ENCODE assay signal across 27 mouse cellular contexts in the genomic region with DNA sequence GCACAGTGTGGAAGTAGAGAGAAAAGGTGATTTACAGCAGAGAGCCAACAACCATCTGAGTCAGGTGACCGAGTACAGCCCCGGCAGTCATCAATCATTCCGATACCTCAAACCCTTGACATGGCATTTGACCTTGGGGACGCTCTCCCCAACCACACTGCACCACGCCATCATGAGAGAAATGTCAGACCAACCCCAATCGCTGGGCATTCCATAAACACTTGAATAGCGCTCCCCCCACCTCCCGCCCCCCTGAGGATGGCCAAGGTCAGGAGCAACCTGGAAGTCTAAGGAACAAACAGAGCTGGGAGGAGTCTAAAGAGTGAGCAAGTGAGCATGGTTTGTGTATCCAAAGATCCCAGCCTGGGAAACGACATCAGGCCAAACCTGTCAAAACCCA.
"Had no signal": no experiment of that assay in that cellular context is flagged by ENCODE, and none has a peak within 500 bp of the region (broad histone marks: within the 10 kb centered on the region; RNA-seq: fewer than 3 reads in every experiment).

No protein-coding gene starts in this region.

- H3K4me2 ChIP-seq: heart, embryonic 11.5 days; heart, embryonic 13.5 days; heart, embryonic 15.5 days; hindbrain, embryonic 12.5 days; hindbrain, embryonic 14.5 days; intestine, embryonic 15.5 days; limb, embryonic 12.5 days; liver, embryonic 11.5 days; liver, embryonic 13.5 days had no signal

- H3K9ac ChIP-seq: heart, embryonic 13.5 days; heart, embryonic 15.5 days; hindbrain, embryonic 12.5 days; hindbrain, embryonic 14.5 days; intestine, embryonic 15.5 days; limb, embryonic 12.5 days; liver, embryonic 13.5 days had no signal

- DNase-seq: gastrocnemius, postnatal 14 days; gastrocnemius, postnatal 36 days; heart, adult 2 months; heart, postnatal 14 days; heart, postnatal 36 days; kidney, adult 18-20 months; kidney, adult 8-10 months; kidney, postnatal 10 days; kidney, postnatal 25 days; kidney, postnatal 4 days; liver; liver, embryonic 13.5 days had no signal

- H3K9me3 ChIP-seq: heart, embryonic 13.5 days; heart, embryonic 15.5 days; hindbrain, embryonic 10.5 days; hindbrain, embryonic 12.5 days; intestine, embryonic 15.5 days; limb, embryonic 10.5 days; limb, embryonic 12.5 days had no signal

- H3K27ac ChIP-seq: heart, adult 2 months; heart, embryonic 13.5 days; heart, embryonic 15.5 days; hindbrain, embryonic 10.5 days; hindbrain, embryonic 12.5 days; hindbrain, embryonic 14.5 days; intestine, embryonic 15.5 days; layer of hippocampus, adult 2 months; left cerebral cortex, adult 2 months; limb, embryonic 10.5 days; limb, embryonic 12.5 days; liver, embryonic 13.5 days had no signal

- H3K4me3 ChIP-seq: heart, adult 2 months; heart, embryonic 13.5 days; heart, embryonic 15.5 days; hindbrain, embryonic 10.5 days; hindbrain, embryonic 12.5 days; intestine, embryonic 15.5 days; layer of hippocampus, adult 2 months; left cerebral cortex, adult 2 months; limb, embryonic 10.5 days; limb, embryonic 12.5 days; liver, embryonic 13.5 days had no signal

- H3K36me3 ChIP-seq: heart, embryonic 13.5 days; heart, embryonic 15.5 days; hindbrain, embryonic 10.5 days; hindbrain, embryonic 12.5 days; intestine, embryonic 15.5 days; limb, embryonic 10.5 days; limb, embryonic 12.5 days; liver, embryonic 13.5 days had no signal

- ATAC-seq: hindbrain, embryonic 16.5 days; inflammation-experienced regulatory T-cells, adult 6 months; intestine, embryonic 15.5 days; intestine, postnatal 0 days had no signal

- H3K27me3 ChIP-seq: heart, embryonic 13.5 days; heart, embryonic 15.5 days; hindbrain, embryonic 12.5 days; intestine, embryonic 15.5 days; limb, embryonic 12.5 days; liver, embryonic 13.5 days had no signal

- H3K4me1 ChIP-seq: heart, embryonic 13.5 days; heart, embryonic 15.5 days; hindbrain, embryonic 10.5 days; hindbrain, embryonic 12.5 days; limb, embryonic 10.5 days; limb, embryonic 12.5 days; liver, embryonic 13.5 days had no signal
